Mouse (Mus musculus): ENCODE data around the gene Cops4. TPM values are rescaled to one million over a fixed set of nuclear protein-coding genes. Genes with fewer than 3 reads are reported as not detected.

The Cops4 gene
- polyA plus RNA-seq, 1 experiment from 2014 or later, result 185 TPM

- Histone ChIP-seq H3K27me3 (no peaks in the 10 kb centered on the region), H3K4me1 (peaks cover 19% of the 10 kb centered on the region), H3K4me3 (no peak overlapping the region), H3K4me2 (replicated peaks) (peak overlapping the region; percentile 76), H3K9me3 (replicated peaks) (no peaks in the 10 kb centered on the region), H3K27ac (no peak overlapping the region; the same call in 1 of the 2 replicates), H3K9ac (no peak overlapping the region; the same call in 1 of the 2 replicates), H3K36me3 (no peaks in the 10 kb centered on the region)
- 88% methylated on average over 4 of the region's 4 CpGs for WGBS
- no peak for ATAC-seq (ENCODE audit: low FRiP score)
These were observed 16.8 kb upstream of the Cops4 start for GRCm38 (mm10) chr5:100501267-100501666.

DNA sequence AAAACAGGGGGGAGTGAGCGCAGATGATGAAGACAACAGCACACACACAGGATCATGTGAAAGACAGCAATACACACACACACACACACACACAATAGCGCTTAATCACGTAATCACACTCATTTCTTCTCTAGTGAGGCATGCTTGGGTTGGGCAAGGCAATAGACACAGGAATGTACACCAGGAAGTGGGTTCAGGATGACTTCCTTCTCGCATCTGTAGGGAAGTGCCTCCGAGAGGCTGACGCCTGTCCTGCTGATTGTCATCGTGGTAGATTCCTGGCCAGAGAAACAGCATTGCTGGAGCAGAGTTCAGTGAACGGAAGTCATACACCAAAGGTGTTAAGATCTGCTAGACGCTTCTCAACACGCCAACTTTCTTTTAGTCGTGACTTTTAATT, 8.9 kb upstream of the Cops4 start:
- Histone ChIP-seq H3K9me3 (replicated peaks) (no peaks in the 10 kb centered on the region), H3K36me3 (no peaks in the 10 kb centered on the region), H3K4me3 (no peak overlapping the region), H3K27ac (no peak overlapping the region), H3K4me1 (no peaks in the 10 kb centered on the region), H3K9ac (no peak overlapping the region), H3K27me3 (peaks cover 4% of the 10 kb centered on the region; the same call in 1 of the 2 replicates), H3K4me2 (replicated peaks) (no peak overlapping the region)
- ATAC-seq (ENCODE audit: low FRiP score), result no peak
- 79% methylated on average over 11 of the region's 11 CpGs for WGBS

DNA sequence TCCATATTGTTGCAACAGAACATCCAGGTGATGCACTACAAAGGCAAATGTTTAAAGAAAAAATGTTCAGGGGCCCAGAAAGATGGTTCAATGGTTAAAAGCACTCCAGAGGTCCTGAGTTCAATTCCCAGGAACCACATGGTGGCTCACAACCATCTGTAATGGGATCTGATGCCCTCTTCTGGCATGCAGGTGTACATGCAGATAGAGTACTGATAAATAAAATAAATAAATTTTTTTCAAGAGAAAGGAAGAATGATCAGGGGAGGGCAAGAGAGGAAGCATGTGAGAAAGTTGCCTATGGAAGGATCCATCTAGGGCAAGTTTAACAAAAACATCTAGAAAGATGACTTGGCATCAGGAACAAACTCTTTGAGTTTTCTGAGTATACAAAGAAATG, 5.5 kb upstream of the Cops4 start:
- H3K4me2 ChIP-seq (replicated peaks), result no peak overlapping the region
- H3K4me1 ChIP-seq, result peaks cover 2% of the 10 kb centered on the region
- no peaks in the 10 kb centered on the region for H3K36me3 ChIP-seq
- no peak overlapping the region for H3K27ac ChIP-seq
- no peaks in the 10 kb centered on the region for H3K9me3 ChIP-seq (replicated peaks)
- H3K9ac ChIP-seq, result no peak overlapping the region
- peaks cover 5% of the 10 kb centered on the region; the same call in 1 of the 2 replicates for H3K27me3 ChIP-seq
- ATAC-seq (ENCODE audit: low FRiP score), result no peak
- no peak overlapping the region for H3K4me3 ChIP-seq

- 0 out of 2 replicates have a peak overlapping the region, but pooled peaks have one; percentile 81 for H3K27ac ChIP-seq
These were observed 910 bp downstream of the Cops4 start for GRCm38 (mm10) chr5:100519027-100519411.

DNA sequence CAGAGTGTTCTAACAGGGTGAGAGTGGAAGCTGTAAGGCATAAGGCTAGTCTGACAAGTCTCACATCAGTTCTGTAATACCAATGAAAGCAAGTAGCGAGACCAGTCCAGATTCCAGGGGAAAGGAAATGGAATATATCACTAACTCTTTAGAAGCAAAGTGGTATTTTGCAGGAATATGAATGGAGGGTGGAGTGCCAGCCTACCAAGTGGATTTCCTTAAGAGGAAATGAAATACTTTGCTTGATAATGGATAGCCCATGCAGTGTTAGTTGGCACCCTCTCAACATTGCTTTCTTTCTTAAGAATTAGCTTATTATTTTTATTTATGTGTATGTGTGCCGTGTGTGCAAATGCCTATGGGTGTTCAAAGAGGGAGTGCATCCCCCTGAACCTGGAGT, 2.1 kb downstream of the Cops4 start:
- peaks cover 10% of the 10 kb centered on the region; the same call in 1 of the 2 replicates for H3K36me3 ChIP-seq
- H3K4me1 ChIP-seq, result peaks cover 15% of the 10 kb centered on the region
- no peaks in the 10 kb centered on the region for H3K27me3 ChIP-seq
- 94% methylated on average over 2 of the region's 2 CpGs for WGBS
- H3K4me3 ChIP-seq, result no peak overlapping the region
- 0 out of 2 replicates have a peak overlapping the region, but pooled peaks have one; percentile 0 for H3K4me2 ChIP-seq (replicated peaks)
- H3K27ac ChIP-seq, result no peak overlapping the region
- H3K9me3 ChIP-seq (replicated peaks), result no peaks in the 10 kb centered on the region
- no peak overlapping the region for H3K9ac ChIP-seq
- no peak for ATAC-seq (ENCODE audit: low FRiP score)

More at GRCm38 (mm10) chr5:100519027-100519411, 910 bp downstream of the Cops4 start:
- H3K4me2 ChIP-seq (replicated peaks), result peak overlapping the region; percentile 68
- H3K27me3 ChIP-seq, result 0 out of 2 replicates have a peak, but pooled peaks cover 2% of the 10 kb centered on the region
- H3K9me3 ChIP-seq (replicated peaks), result no peaks in the 10 kb centered on the region
- H3K4me1 ChIP-seq, result peaks cover 15% of the 10 kb centered on the region
- H3K4me3 ChIP-seq, result peak overlapping the region; percentile 69
- peak overlapping the region; percentile 84 for H3K9ac ChIP-seq
- no peak for ATAC-seq (ENCODE audit: low FRiP score)
- WGBS, result 11% methylated on average over 5 of the region's 5 CpGs
- H3K36me3 ChIP-seq, result peaks cover under 1% of the 10 kb centered on the region; the same call in 1 of the 2 replicates

- ATAC-seq (ENCODE audit: low FRiP score), result no peak
- Histone ChIP-seq H3K27ac (no peak overlapping the region), H3K27me3 (no peaks in the 10 kb centered on the region), H3K4me3 (no peak overlapping the region), H3K4me2 (replicated peaks) (no peak overlapping the region), H3K9me3 (replicated peaks) (no peaks in the 10 kb centered on the region), H3K36me3 (peaks cover 12% of the 10 kb centered on the region), H3K4me1 (peaks cover 12% of the 10 kb centered on the region), H3K9ac (no peak overlapping the region)
- WGBS, result 83% methylated on average over 1 of the region's 1 CpGs
These were observed 5.2 kb downstream of the Cops4 start for GRCm38 (mm10) chr5:100523331-100523730.

DNA sequence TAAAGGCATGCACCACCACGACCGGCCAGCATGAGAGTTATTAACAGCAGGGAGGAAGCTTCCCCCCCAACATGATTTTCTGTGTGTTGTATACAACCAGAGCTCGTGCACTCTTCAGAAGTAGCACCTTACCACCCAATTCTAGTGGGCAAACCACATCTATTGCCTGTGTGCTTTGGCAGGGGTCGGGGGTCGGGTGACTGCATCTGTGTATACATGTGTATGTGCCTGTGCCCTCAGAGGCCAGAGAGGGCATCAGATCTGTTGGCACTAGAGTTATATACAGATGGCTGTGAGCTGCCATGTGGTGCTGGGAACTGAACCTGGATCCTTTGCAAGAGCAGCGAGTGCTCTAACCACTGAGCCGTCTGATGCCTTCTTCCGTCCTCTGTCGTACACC, 6.8 kb downstream of the Cops4 start:
- Histone ChIP-seq H3K9me3 (replicated peaks) (no peaks in the 10 kb centered on the region), H3K27ac (no peak overlapping the region), H3K27me3 (no peaks in the 10 kb centered on the region), H3K4me2 (replicated peaks) (no peak overlapping the region), H3K36me3 (peaks cover 25% of the 10 kb centered on the region), H3K4me3 (no peak overlapping the region), H3K4me1 (peaks cover 3% of the 10 kb centered on the region), H3K9ac (no peak overlapping the region)
- 97% methylated on average over 9 of the region's 9 CpGs for WGBS
- no peak for ATAC-seq (ENCODE audit: low FRiP score)

DNA sequence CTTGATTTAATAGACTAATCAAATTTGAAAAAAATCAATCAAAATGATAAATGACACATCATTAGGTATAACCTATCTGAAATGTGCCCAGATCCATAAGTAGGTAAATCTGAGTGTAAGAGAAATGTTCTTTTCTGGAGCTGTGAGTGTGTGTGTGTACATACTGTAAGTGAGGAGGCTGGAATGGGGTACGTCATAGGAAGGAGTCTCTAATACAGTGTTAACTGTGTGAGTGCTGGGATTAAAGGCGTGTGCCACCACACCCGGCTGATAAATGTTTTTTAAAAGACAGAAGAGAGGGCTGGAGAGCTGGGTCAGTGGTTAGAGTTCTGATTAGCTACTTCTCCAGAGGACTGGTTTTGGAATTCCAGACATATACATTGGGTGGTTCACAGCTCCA, 7.5 kb downstream of the Cops4 start:
- no peak overlapping the region for H3K4me3 ChIP-seq
- no peak for ATAC-seq (ENCODE audit: low FRiP score)
- no peak overlapping the region for H3K4me2 ChIP-seq (replicated peaks)
- H3K27me3 ChIP-seq, result no peaks in the 10 kb centered on the region
- WGBS, result 87% methylated on average over 3 of the region's 3 CpGs
- no peaks in the 10 kb centered on the region for H3K4me1 ChIP-seq
- peaks cover 32% of the 10 kb centered on the region for H3K36me3 ChIP-seq
- H3K9ac ChIP-seq, result no peak overlapping the region
- H3K27ac ChIP-seq, result no peak overlapping the region
- H3K9me3 ChIP-seq (replicated peaks), result no peaks in the 10 kb centered on the region

DNA sequence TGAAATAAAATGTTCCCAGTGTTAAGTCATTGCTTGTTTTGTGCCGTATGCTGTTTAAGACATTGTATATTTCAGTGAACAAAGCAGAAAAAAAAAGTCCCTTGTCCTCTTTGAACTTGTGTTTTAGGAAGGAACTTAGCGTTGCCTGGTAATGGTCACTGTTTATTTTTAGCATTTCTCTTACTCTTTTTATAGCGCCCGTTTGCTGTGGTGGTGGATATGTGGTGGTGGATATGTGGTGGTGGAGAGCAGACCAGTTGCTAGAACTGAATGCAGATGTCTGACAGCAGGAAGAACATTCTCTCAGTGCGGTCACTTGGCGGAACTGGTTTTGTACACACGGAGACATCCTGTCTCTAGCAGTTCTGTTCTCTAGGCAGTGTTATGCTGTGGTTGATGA, 8.1 kb downstream of the Cops4 start:
- 95% methylated on average over 7 of the region's 7 CpGs for WGBS
- Histone ChIP-seq H3K36me3 (peaks cover 37% of the 10 kb centered on the region), H3K4me2 (replicated peaks) (no peak overlapping the region), H3K9ac (no peak overlapping the region), H3K9me3 (replicated peaks) (no peaks in the 10 kb centered on the region), H3K27ac (no peak overlapping the region), H3K4me1 (no peaks in the 10 kb centered on the region), H3K4me3 (no peak overlapping the region), H3K27me3 (no peaks in the 10 kb centered on the region)
- no peak for ATAC-seq (ENCODE audit: low FRiP score)

- ATAC-seq (ENCODE audit: low FRiP score), result no peak
- Histone ChIP-seq H3K9me3 (replicated peaks) (no peaks in the 10 kb centered on the region), H3K4me1 (no peaks in the 10 kb centered on the region), H3K4me3 (no peak overlapping the region), H3K27ac (no peak overlapping the region), H3K4me2 (replicated peaks) (no peak overlapping the region), H3K9ac (no peak overlapping the region), H3K36me3 (peaks cover 59% of the 10 kb centered on the region), H3K27me3 (no peaks in the 10 kb centered on the region)
- WGBS, result 89% methylated on average over 7 of the region's 7 CpGs
These were observed 17.7 kb downstream of the Cops4 start for GRCm38 (mm10) chr5:100535826-100536225.

DNA sequence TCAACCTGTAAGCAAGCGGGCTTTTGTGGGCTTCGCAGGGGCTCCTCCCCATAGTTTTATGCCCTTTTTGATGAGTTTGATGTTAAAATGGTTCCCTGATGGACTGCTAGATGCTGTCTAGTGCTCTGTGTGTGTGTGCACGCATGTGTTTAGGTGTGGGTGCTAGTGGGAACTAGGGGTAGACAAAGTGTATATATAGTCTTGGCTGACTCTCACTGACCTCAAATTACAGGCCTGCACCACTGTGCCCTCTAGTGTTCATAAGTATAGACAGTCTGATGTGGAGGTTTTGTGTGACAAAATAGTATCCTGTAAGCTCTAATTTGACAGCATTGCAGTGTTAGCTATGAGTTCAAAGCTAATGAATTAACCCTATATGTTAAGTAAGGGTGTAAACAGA, 18.5 kb downstream of the Cops4 start:
- no peak for ATAC-seq (ENCODE audit: low FRiP score)
- no peaks in the 10 kb centered on the region for H3K4me1 ChIP-seq
- no peak overlapping the region for H3K4me3 ChIP-seq
- H3K9ac ChIP-seq, result no peak overlapping the region
- peaks cover 57% of the 10 kb centered on the region for H3K36me3 ChIP-seq
- no peaks in the 10 kb centered on the region for H3K27me3 ChIP-seq
- H3K4me2 ChIP-seq (replicated peaks), result no peak overlapping the region
- WGBS, result 88% methylated on average over 3 of the region's 3 CpGs
- H3K27ac ChIP-seq, result no peak overlapping the region
- H3K9me3 ChIP-seq (replicated peaks), result no peaks in the 10 kb centered on the region

GRCm38 (mm10) chr5:100546294-100547080, 28.4 kb downstream of the Cops4 start:
- no peak overlapping the region for H3K27ac ChIP-seq

DNA sequence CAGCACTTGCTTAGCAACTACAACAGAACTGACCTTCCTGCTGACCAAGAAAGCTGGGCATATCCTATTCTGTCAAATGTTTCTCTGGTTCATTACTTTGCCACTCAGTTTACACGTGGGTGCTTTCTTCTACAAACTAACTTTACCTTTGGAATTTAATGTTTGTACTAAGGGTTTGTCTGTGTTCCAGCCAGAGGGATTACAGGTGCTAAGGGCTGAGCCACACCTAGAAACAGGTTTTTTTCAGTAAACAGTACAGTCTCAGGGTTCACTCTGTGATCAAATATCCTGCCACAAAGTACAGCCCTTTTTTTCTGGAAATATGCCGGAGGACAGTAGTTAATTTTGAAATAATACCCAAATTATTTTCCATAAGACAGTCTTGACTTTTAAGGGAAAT, 30.1 kb downstream of the Cops4 start:
- H3K4me1 ChIP-seq, result no peaks in the 10 kb centered on the region
- no peak overlapping the region for H3K4me2 ChIP-seq (replicated peaks)
- no peak for ATAC-seq (ENCODE audit: low FRiP score)
- peaks cover 59% of the 10 kb centered on the region for H3K36me3 ChIP-seq
- no peak overlapping the region for H3K27ac ChIP-seq
- no peak overlapping the region for H3K9ac ChIP-seq
- no peaks in the 10 kb centered on the region for H3K27me3 ChIP-seq
- 98% methylated on average over 2 of the region's 2 CpGs for WGBS
- H3K4me3 ChIP-seq, result no peak overlapping the region
- H3K9me3 ChIP-seq (replicated peaks), result no peaks in the 10 kb centered on the region

More at GRCm38 (mm10) chr5:100546294-100547080, 28.4 kb downstream of the Cops4 start:
- 96% methylated on average over 6 of the region's 6 CpGs for WGBS
- no peaks in the 10 kb centered on the region for H3K9me3 ChIP-seq (replicated peaks)
- peaks cover 75% of the 10 kb centered on the region for H3K36me3 ChIP-seq
- no peaks in the 10 kb centered on the region for H3K27me3 ChIP-seq
- no peak overlapping the region for H3K4me2 ChIP-seq (replicated peaks)
- H3K9ac ChIP-seq, result no peak overlapping the region
- no peak for ATAC-seq (ENCODE audit: low FRiP score)
- H3K4me1 ChIP-seq, result no peaks in the 10 kb centered on the region
- no peak overlapping the region for H3K4me3 ChIP-seq

Measured in hindbrain, embryonic 12.5 days (tissue).